Mouse (Mus musculus): ENCODE measurements around the gene H2-Ob. TPM values are rescaled to one million over a fixed set of nuclear protein-coding genes. Genes with fewer than 3 reads are reported as not detected.

Gene H2-Ob
- total and polyA plus RNA-seq, 2 experiments from 2014 or later, result 0.31 to 1.2 TPM

GRCm38 (mm10) chr17:34205021-34205745 is 33.5 kb upstream of the H2-Ob start:
- TF ChIP-seq CTCF (IDR thresholded peaks at IDR 0.05), result no peak
- no peak for ATAC-seq (ENCODE audit: low FRiP score)
- H3K4me1 ChIP-seq (ENCODE audit: insufficient read depth, low read length), result no peaks in the 10 kb centered on the region; the same call in 1 of the 2 replicates
- WGBS, result 18% methylated on average over 17 of the region's 18 CpGs
- no peaks in the 10 kb centered on the region for H3K9me3 ChIP-seq (ENCODE audit: low read length)
- peaks cover 28% of the 10 kb centered on the region for H3K27me3 ChIP-seq (ENCODE audit: insufficient read depth, low read length)
- H3K36me3 ChIP-seq (ENCODE audit: insufficient read depth, low read length), result no peaks in the 10 kb centered on the region
- peak overlapping the region; percentile 54 for H3K4me3 ChIP-seq (ENCODE audit: low read depth, low read length)
- no peak overlapping the region for H3K27ac ChIP-seq (ENCODE audit: low read depth, low read length)
- DNase-seq (ENCODE audit: low spot score), result no peak
- peak overlapping the region; percentile 48; the same call in 1 of the 2 replicates for H3K9ac ChIP-seq (replicated peaks; ENCODE audit: low read length, poor library complexity, severe bottlenecking)
- peak overlapping the region; percentile 79 for H3K4me2 ChIP-seq (ENCODE audit: low read depth, low read length, poor library complexity, severe bottlenecking)

- no peak overlapping the region for H3K27ac ChIP-seq (ENCODE audit: low read depth, low read length)
- 15% methylated on average over 9 of the region's 9 CpGs for WGBS
- TF ChIP-seq CTCF (IDR thresholded peaks at IDR 0.05), result peak; percentile 71
- H3K4me3 ChIP-seq (ENCODE audit: low read depth, low read length), result no peak overlapping the region
- no peak overlapping the region for H3K9ac ChIP-seq (replicated peaks; ENCODE audit: low read length, poor library complexity, severe bottlenecking)
- H3K36me3 ChIP-seq (ENCODE audit: insufficient read depth, low read length), result no peaks in the 10 kb centered on the region
- peak; percentile 56 for DNase-seq (ENCODE audit: low spot score)
- no peaks in the 10 kb centered on the region for H3K9me3 ChIP-seq (ENCODE audit: low read length)
- no peak overlapping the region for H3K4me2 ChIP-seq (ENCODE audit: low read depth, low read length, poor library complexity, severe bottlenecking)
- H3K27me3 ChIP-seq (ENCODE audit: insufficient read depth, low read length), result peaks cover 34% of the 10 kb centered on the region
- ATAC-seq (ENCODE audit: low FRiP score), result no peak
- H3K4me1 ChIP-seq (ENCODE audit: insufficient read depth, low read length), result no peaks in the 10 kb centered on the region; the same call in 1 of the 2 replicates
These were observed 32.9 kb upstream of the H2-Ob start for GRCm38 (mm10) chr17:34205746-34206176.

- H3K36me3 ChIP-seq (ENCODE audit: insufficient read depth, low read length), result no peaks in the 10 kb centered on the region
- H3K4me1 ChIP-seq (ENCODE audit: insufficient read depth, low read length), result no peaks in the 10 kb centered on the region; the same call in 1 of the 2 replicates
- H3K27ac ChIP-seq (ENCODE audit: low read depth, low read length), result no peak overlapping the region
- H3K27me3 ChIP-seq (ENCODE audit: insufficient read depth, low read length), result peaks cover 35% of the 10 kb centered on the region
- DNase-seq (ENCODE audit: low spot score) (no peak), ATAC-seq (ENCODE audit: low FRiP score) (no peak)
- H3K9me3 ChIP-seq (ENCODE audit: low read length), result no peaks in the 10 kb centered on the region
- no peak overlapping the region for H3K9ac ChIP-seq (replicated peaks; ENCODE audit: low read length, poor library complexity, severe bottlenecking)
- no peak overlapping the region for H3K4me3 ChIP-seq (ENCODE audit: low read depth, low read length)
- TF ChIP-seq CTCF (IDR thresholded peaks at IDR 0.05), result no peak
- WGBS, result 83% methylated on average over 5 of the region's 5 CpGs
- no peak overlapping the region for H3K4me2 ChIP-seq (ENCODE audit: low read depth, low read length, poor library complexity, severe bottlenecking)
These were observed 32.0 kb upstream of the H2-Ob start for GRCm38 (mm10) chr17:34206731-34207130.

- Histone ChIP-seq H3K27me3 (ENCODE audit: insufficient read depth, low read length) (peaks cover 35% of the 10 kb centered on the region), H3K4me2 (ENCODE audit: low read depth, low read length, poor library complexity, severe bottlenecking) (no peak overlapping the region), H3K4me3 (ENCODE audit: low read depth, low read length) (no peak overlapping the region), H3K9ac (replicated peaks; ENCODE audit: low read length, poor library complexity, severe bottlenecking) (no peak overlapping the region), H3K4me1 (ENCODE audit: insufficient read depth, low read length) (no peaks in the 10 kb centered on the region; the same call in 1 of the 2 replicates), H3K9me3 (ENCODE audit: low read length) (no peaks in the 10 kb centered on the region), H3K27ac (ENCODE audit: low read depth, low read length) (no peak overlapping the region), H3K36me3 (ENCODE audit: insufficient read depth, low read length) (no peaks in the 10 kb centered on the region)
- DNase-seq (ENCODE audit: low spot score), result no peak
- TF ChIP-seq CTCF (IDR thresholded peaks at IDR 0.05), result no peak
- ATAC-seq (ENCODE audit: low FRiP score), result no peak
- WGBS, result 66% methylated on average over 3 of the region's 3 CpGs
These were observed 31.2 kb upstream of the H2-Ob start for GRCm38 (mm10) chr17:34207456-34207855.

DNA sequence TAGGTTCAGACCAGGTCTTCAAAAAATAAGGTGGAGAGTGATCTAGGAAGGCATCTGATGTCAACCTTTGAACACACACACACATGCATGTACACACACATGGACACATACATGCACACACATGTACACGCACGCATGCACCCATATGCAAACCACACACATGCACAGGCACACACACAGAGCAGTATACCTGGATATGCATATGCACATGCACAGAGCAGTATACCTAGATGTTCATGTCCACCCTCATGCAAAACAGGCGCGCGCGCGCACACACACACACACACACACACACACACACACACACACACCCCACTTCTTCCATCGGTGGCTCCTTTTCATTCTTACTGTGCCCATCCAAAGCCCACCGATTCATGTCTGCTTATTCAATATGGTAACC is 30.8 kb upstream of the H2-Ob start:
- Histone ChIP-seq H3K9me3 (ENCODE audit: low read length) (no peaks in the 10 kb centered on the region), H3K4me1 (ENCODE audit: insufficient read depth, low read length) (no peaks in the 10 kb centered on the region; the same call in 1 of the 2 replicates), H3K36me3 (ENCODE audit: insufficient read depth, low read length) (no peaks in the 10 kb centered on the region), H3K27ac (ENCODE audit: low read depth, low read length) (no peak overlapping the region), H3K4me3 (ENCODE audit: low read depth, low read length) (no peak overlapping the region), H3K9ac (replicated peaks; ENCODE audit: low read length, poor library complexity, severe bottlenecking) (no peak overlapping the region), H3K4me2 (ENCODE audit: low read depth, low read length, poor library complexity, severe bottlenecking) (no peak overlapping the region), H3K27me3 (ENCODE audit: insufficient read depth, low read length) (peaks cover 36% of the 10 kb centered on the region)
- ATAC-seq (ENCODE audit: low FRiP score) (no peak), DNase-seq (ENCODE audit: low spot score) (no peak)
- WGBS, result 91% methylated on average over 9 of the region's 9 CpGs
- no peak for TF ChIP-seq CTCF (IDR thresholded peaks at IDR 0.05)

DNA sequence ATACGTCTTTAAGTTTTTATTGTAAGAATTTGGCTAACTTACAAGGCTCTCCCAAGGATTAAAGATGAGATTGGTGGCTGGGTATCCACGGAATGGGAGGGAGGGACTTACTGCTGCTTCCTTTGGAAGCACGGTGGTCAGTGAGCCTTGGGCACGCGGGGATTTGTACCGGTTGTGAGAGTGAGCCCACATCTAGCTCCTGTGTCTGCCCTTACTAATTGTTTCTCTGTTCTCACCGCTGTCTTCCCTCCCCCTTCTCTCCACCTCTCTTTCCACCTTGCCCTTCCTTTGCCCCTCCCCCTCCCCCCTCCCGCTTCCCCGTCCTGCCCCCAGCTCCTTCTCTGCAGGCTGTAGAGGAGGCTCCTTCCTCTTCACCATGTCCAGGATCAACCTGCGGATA is 30.3 kb upstream of the H2-Ob start:
- ATAC-seq (ENCODE audit: low FRiP score), result no peak
- Histone ChIP-seq H3K4me3 (ENCODE audit: low read depth, low read length) (no peak overlapping the region), H3K27me3 (ENCODE audit: insufficient read depth, low read length) (peaks cover 40% of the 10 kb centered on the region), H3K36me3 (ENCODE audit: insufficient read depth, low read length) (no peaks in the 10 kb centered on the region), H3K9ac (replicated peaks; ENCODE audit: low read length, poor library complexity, severe bottlenecking) (no peak overlapping the region), H3K4me1 (ENCODE audit: insufficient read depth, low read length) (no peaks in the 10 kb centered on the region; the same call in 1 of the 2 replicates), H3K27ac (ENCODE audit: low read depth, low read length) (no peak overlapping the region), H3K4me2 (ENCODE audit: low read depth, low read length, poor library complexity, severe bottlenecking) (no peak overlapping the region), H3K9me3 (ENCODE audit: low read length) (no peaks in the 10 kb centered on the region)
- no peak for TF ChIP-seq CTCF (IDR thresholded peaks at IDR 0.05)
- WGBS, result 27% methylated on average over 8 of the region's 10 CpGs
- no peak for DNase-seq (ENCODE audit: low spot score)
